Mouse (Mus musculus) cerebellum, adult 2 months (tissue): Measurements from ENCODE around the gene Synj2bp.

Experiments
- CTCF ChIP-seq: fragments of 200-500 bp; IDR thresholded peaks from 2 replicates; pipeline ENCODE4 v1.5.1; 2011; ENCODE audit warnings: low read depth, mild to moderate bottlenecking, control low read depth, low read length, moderate library complexity, borderline replicate concordance; ENCODE audit not compliant: insufficient read depth
- POLR2A ChIP-seq: fragments of 200-500 bp; IDR thresholded peaks from 2 replicates; pipeline ENCODE4 v1.6.1; 2011; ENCODE audit warnings: low read length, control low read depth, borderline replicate concordance; ENCODE audit not compliant: insufficient read depth

- TF ChIP-seq POLR2A, result no peak
- no peak for TF ChIP-seq CTCF
These were observed 47.4 kb downstream of the Synj2bp start for GRCm38 (mm10) chr12:81485311-81485710.
